Mouse (Mus musculus) midbrain, postnatal 0 days (tissue): Measurements from ENCODE around the gene Zdhhc7. TPM values are rescaled to one million over a fixed set of nuclear protein-coding genes. Genes with fewer than 3 reads are reported as not detected.

Source experiments
- ATAC-seq: fragments of 200-750 bp; cut with Nextera tagmentation; 2 replicates; pipeline ENCODE4 v1.8.0; 2017; ENCODE audit warnings: moderate number of reproducible peaks, mild to moderate bottlenecking, moderate TSS enrichment, moderate library complexity; ENCODE audit not compliant: low FRiP score
- DNase-seq: peaks from one replicate; pipeline ENCODE4 v3.0.0-alpha.2; 2015; ENCODE audit warnings: low spot score
- H3K27ac ChIP-seq: fragments of 300-500 bp; sonication (generic); 2 replicates; pipeline ENCODE4 v1.5.1; 2014; ENCODE audit warnings: low read depth, mild to moderate bottlenecking, low read length, mixed read lengths
- H3K27me3 ChIP-seq: fragments of 300-500 bp; sonication (generic); 2 replicates; pipeline ENCODE4 v1.6.1; 2014; ENCODE audit warnings: low read length, control low read depth, mixed read lengths; ENCODE audit not compliant: insufficient read depth
- H3K36me3 ChIP-seq: fragments of 300-500 bp; sonication (generic); 2 replicates; pipeline ENCODE4 v1.6.1; 2014; ENCODE audit warnings: low read length, control low read depth, mixed read lengths; ENCODE audit not compliant: insufficient read depth
- H3K4me1 ChIP-seq: fragments of 300-500 bp; sonication (generic); 2 replicates; pipeline ENCODE4 v1.6.1; 2014; ENCODE audit warnings: mild to moderate bottlenecking, control low read depth, antibody characterized with exemption, low read length, mixed read lengths; ENCODE audit not compliant: insufficient read depth
- H3K4me2 ChIP-seq: fragments of 300-500 bp; sonication (generic); 2 replicates; pipeline ENCODE4 v1.6.1; 2014; ENCODE audit warnings: low read depth, mild to moderate bottlenecking, low read length, mixed read lengths; ENCODE audit not compliant: poor library complexity, severe bottlenecking
- H3K4me3 ChIP-seq: fragments of 300-500 bp; sonication (generic); 2 replicates; pipeline ENCODE4 v1.5.1; 2014; ENCODE audit warnings: low read depth, mild to moderate bottlenecking, low read length, moderate library complexity
- H3K9ac ChIP-seq: fragments of 300-500 bp; sonication (generic); replicated peaks from 2 replicates; pipeline ENCODE4 v1.6.1; 2014; ENCODE audit warnings: mild to moderate bottlenecking, low read length, moderate library complexity, mixed read lengths; ENCODE audit not compliant: poor library complexity, severe bottlenecking
- H3K9me3 ChIP-seq: fragments of 300-500 bp; sonication (generic); 2 replicates; pipeline ENCODE4 v1.6.1; 2016; ENCODE audit warnings: low read length, control low read depth
- CTCF ChIP-seq: IDR thresholded peaks from 2 replicates; pipeline ENCODE4 v1.5.1; 2016; ENCODE audit warnings: antibody characterized with exemption, mild to moderate bottlenecking
- WGBS: fragments of 180-500 bp; shearing (Covaris S2); extraction: QIAGEN DNeasy Blood & Tissue Kit; methylation state at CpG from one replicate; pipeline ENCODE4 v1.1.7; 2014; 5-methylcytosine and 5-hydroxymethylcytosine counted together
- polyA plus RNA-seq: library from polyadenylated mRNA; unstranded; fragments of >200 nt; fragmentation: Nextera tagmentation; extraction: Ambion mirVana; gene quantifications from 2 replicates; pipeline ENCODE4 v1.2.1, GENCODE M21; 2015
- total RNA-seq: library from RNA; depleted of rRNA; stranded (reverse); fragments of >200 nt; gene quantifications from 2 replicates; pipeline ENCODE4 v1.2.3, GENCODE M21; 2014

Zdhhc7 gene
- total and polyA plus RNA-seq, 2 experiments from 2014 or later: 24.6 to 40.8 TPM

DNA sequence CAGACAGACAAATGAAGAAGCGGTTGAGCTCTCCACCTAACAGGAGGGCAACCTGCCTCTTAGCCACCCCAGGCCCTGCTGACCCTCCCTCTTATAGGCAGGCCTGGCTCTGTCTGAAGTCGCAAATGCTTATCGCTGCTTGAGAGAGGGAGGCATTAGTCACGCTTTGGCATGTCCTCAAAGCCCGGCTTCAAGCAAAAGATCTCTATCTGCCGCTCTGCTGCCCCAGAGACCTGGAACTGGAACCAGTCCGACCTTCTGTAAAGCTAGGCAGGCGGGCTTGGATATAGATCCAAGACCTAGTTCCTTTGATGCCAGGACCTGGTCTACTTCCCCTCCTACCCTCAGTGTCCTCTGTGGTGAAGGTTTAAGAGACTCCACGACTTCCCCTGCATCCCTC lies 29.0 kb downstream of the Zdhhc7 start:
- no peak for TF ChIP-seq CTCF
- Histone ChIP-seq H3K4me3 (no peak overlapping the region), H3K4me1 (no peaks in the 10 kb centered on the region), H3K9me3 (no peaks in the 10 kb centered on the region), H3K4me2 (no peak overlapping the region), H3K36me3 (no peaks in the 10 kb centered on the region), H3K9ac (no peak overlapping the region), H3K27ac (no peak overlapping the region), H3K27me3 (no peaks in the 10 kb centered on the region)
- WGBS: 55% methylated on average over 9 of the region's 9 CpGs
- ATAC-seq: no peak
- peak; percentile 11 for DNase-seq

DNA sequence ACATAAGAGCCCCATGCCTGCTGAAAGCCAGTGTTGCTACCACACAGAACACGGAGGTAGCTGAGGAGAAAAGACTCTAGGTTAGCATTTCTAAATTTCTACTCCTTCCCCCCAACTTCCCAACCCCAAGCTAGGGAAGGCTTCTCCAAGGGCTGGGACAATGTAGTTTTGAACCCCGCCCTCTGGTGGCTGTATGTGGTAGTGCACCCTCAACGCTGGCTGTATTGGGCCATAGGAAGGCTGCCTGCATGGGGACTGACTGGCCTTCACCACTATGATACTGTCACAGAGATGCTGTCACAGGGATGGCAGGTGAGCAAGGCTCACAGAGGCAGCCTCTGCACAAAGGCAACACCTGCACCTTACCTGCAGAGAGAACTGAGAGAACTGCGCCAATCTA lies 29.6 kb downstream of the Zdhhc7 start:
- Histone ChIP-seq H3K27me3 (no peaks in the 10 kb centered on the region), H3K9me3 (no peaks in the 10 kb centered on the region), H3K4me3 (no peak overlapping the region), H3K27ac (no peak overlapping the region), H3K36me3 (no peaks in the 10 kb centered on the region), H3K4me2 (no peak overlapping the region), H3K9ac (no peak overlapping the region), H3K4me1 (no peaks in the 10 kb centered on the region)
- ATAC-seq (peak; percentile 66; the same call in 1 of the 2 replicates), DNase-seq (peak; percentile 80)
- WGBS: 27% methylated on average over 4 of the region's 4 CpGs
- peak; percentile 95 for TF ChIP-seq CTCF

DNA sequence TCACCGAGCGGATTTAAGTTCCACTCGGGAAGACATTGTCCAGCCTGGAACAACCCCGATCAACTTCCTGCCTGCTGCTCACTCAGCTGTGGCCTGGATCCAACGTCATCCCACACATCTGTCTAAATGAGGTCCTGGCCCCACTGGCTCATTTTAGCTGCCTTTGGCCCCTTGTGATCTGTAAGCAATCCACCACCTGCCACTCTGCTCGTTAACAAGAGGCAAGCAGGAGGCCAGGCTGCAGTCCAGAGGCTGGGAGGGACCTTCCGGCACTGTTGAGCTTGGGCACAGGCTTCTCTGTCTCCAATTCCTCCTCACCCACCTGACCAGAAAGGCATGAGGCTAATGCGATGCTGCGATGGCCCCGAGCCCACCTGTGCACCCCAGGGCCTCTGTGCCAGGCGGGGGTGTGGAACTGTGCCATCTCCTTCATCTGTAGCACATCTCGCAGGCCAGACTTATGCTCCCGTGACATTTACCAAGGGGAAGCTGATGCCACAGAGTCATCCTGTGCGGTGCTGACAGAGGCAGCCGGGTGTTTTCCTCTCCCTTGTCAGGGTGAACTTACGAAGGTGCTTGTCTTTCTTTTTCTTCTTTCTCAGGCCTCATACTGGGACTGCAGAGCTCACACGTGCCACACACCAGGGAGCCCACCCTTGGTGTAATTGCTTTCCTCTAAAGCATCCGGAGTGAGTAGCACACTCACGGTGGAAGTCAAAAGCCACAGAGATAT lies 33.2 kb downstream of the Zdhhc7 start:
- WGBS: 57% methylated on average over 19 of the region's 19 CpGs
- peak; percentile 20 for DNase-seq

DNA sequence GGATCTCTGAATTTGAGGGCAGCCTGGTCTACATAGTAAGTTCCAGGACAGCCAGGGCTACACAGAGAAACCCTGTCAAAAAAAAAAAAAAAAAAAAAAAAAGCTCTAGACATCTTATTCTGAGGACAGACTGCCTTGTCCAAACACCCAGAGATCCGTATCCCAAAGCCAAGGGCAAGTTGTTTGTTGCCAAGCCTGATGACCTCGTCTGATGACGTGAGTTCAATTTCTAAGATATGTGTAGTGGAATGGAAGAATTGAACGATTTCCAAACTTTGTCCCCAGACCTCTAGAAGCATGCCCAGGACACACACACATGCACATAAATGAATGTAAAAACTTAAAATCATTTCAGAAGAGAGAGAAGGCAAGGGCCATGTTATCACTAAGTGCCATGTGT lies 35.1 kb downstream of the Zdhhc7 start:
- no peak for ATAC-seq
- no peak for DNase-seq
- no peak overlapping the region for H3K4me3 ChIP-seq
- no peak overlapping the region for H3K4me2 ChIP-seq
- no peaks in the 10 kb centered on the region for H3K36me3 ChIP-seq
- TF ChIP-seq CTCF: no peak
- no peaks in the 10 kb centered on the region for H3K4me1 ChIP-seq
- WGBS: 81% methylated on average over 4 of the region's 4 CpGs
- H3K9ac ChIP-seq: no peak overlapping the region
- H3K27me3 ChIP-seq: no peaks in the 10 kb centered on the region
- H3K27ac ChIP-seq: no peak overlapping the region
- no peaks in the 10 kb centered on the region for H3K9me3 ChIP-seq

More for the DNA sequence above, 33.2 kb downstream of the Zdhhc7 start:
- H3K9me3 ChIP-seq: no peaks in the 10 kb centered on the region
- no peak for ATAC-seq
- no peak overlapping the region for H3K9ac ChIP-seq
- no peak overlapping the region for H3K4me3 ChIP-seq
- no peak for TF ChIP-seq CTCF
- H3K4me1 ChIP-seq: no peaks in the 10 kb centered on the region
- H3K27ac ChIP-seq: no peak overlapping the region
- no peaks in the 10 kb centered on the region for H3K27me3 ChIP-seq
- no peaks in the 10 kb centered on the region for H3K36me3 ChIP-seq
- H3K4me2 ChIP-seq: no peak overlapping the region

DNA sequence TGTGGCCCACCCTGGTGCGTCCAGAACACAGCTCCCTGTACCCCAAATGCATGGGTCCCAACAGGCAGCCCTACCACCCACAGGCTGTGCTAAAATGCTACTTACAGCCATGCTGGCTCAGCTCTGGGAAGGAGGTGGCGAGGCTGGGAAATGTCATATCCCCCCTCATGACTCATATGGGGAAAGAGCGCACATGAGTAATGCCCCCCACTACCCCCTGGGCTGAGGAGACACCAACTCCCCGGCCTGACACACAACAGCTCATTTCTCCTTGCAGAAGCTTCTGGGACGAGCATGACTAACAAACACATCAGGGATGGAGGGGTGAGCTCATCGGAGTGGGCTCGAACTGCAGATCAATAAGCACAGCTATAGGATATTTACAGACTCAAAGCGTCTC lies 35.7 kb downstream of the Zdhhc7 start:
- Histone ChIP-seq H3K27me3 (no peaks in the 10 kb centered on the region), H3K4me1 (no peaks in the 10 kb centered on the region), H3K36me3 (no peaks in the 10 kb centered on the region), H3K4me2 (no peak overlapping the region), H3K27ac (no peak overlapping the region), H3K9ac (no peak overlapping the region), H3K9me3 (no peaks in the 10 kb centered on the region), H3K4me3 (no peak overlapping the region)
- ATAC-seq (no peak), DNase-seq (no peak)
- TF ChIP-seq CTCF: no peak
- WGBS: 93% methylated on average over 8 of the region's 8 CpGs

DNA sequence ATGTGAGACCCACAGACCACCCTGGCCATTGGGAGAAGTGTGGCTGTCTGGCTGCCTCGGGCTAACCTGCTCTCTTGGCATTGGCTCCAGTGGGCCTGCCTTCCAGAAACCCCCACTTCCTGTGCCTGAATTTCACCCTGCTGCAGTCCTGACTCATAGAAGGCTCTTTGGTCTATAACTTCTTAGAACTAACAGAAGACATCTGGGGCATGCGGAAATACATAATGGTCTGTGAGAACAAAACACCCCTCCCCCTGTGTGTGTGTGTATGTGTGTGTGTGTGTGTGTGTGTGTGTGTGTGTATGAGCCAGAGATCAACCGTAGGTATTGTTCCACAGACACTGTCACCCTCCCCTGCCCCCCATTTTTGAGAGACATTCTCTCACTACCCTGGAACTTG lies 38.0 kb downstream of the Zdhhc7 start:
- no peaks in the 10 kb centered on the region for H3K27me3 ChIP-seq
- no peak for ATAC-seq
- H3K4me2 ChIP-seq: no peak overlapping the region
- DNase-seq: no peak
- H3K4me1 ChIP-seq: no peaks in the 10 kb centered on the region
- no peak overlapping the region for H3K4me3 ChIP-seq
- WGBS: 92% methylated on average over 3 of the region's 3 CpGs
- H3K27ac ChIP-seq: no peak overlapping the region
- no peak for TF ChIP-seq CTCF
- H3K9me3 ChIP-seq: no peaks in the 10 kb centered on the region
- no peak overlapping the region for H3K9ac ChIP-seq
- H3K36me3 ChIP-seq: no peaks in the 10 kb centered on the region
